Mouse (Mus musculus): ENCODE results near the gene Eno1.

DNA sequence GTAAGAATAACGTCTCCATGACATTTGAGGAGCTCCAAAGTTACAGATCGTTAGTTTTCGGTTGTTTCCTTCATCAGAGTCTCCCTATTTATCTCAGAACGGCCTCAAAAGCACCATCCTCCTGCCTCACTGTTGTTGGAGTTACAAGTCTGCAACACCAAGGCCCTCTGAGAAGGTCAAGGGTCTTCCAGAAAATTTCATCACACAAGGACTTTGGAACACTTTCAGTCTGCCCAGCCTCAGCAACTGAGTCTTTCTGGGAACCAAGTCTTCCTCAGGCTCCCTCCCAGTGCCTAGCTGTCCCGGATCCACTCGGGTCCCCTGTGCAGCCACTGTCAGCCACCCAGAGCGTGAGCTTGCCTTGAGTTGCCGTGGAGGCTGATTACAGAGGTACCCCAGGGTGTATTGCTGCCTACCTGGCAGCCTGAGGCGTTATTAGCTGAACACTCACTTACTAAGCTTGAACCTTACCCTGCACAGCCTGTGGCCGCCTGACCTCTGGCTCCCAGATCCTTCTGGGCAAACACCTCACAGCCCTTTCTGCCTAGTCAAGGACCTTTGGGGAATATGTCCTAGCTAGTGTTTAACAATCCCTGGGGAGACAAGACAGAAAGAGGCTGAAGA lies 15.4 kb upstream of the Eno1 start:
- TF ChIP-seq POLR2A (IDR thresholded peaks at IDR 0.05; ENCODE audit: low read depth, low read length) (no peak), CTCF (IDR thresholded peaks at IDR 0.05; ENCODE audit: extremely low read depth, insufficient read depth, insufficient read length, insufficient replicate concordance) (no peak)
